Mouse (Mus musculus): ENCODE results near the gene Dcxr.

DNA sequence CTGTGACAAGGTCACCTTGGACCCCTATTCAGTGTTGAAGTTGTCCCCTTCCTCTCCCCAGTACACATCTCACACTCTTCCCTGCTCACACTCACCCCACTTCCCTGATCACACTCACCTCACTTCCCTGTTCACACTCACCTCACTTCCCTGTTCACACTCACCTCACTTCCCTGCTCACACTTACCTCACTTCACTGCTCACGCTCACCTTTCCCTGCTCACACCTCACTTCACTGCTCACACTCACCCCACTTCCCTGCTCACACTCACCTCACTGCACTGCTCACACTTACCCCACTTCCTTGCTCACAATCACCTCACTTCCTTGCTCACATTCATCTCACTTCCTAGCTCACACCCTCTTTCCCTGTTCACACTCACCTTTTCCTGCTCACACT is 4.3 kb upstream of the Dcxr start:
- no peak for TF ChIP-seq CTCF (IDR thresholded peaks at IDR 0.05; ENCODE audit: control insufficient read depth, insufficient read depth, insufficient replicate concordance, low read depth, low read length)
- no peak for TF ChIP-seq POLR2A (IDR thresholded peaks at IDR 0.05; ENCODE audit: control insufficient read depth, low read depth, low read length)

Data from testis, adult 2 months (tissue).